Mouse (Mus musculus) stomach, embryonic 14.5 days (tissue): ENCODE data around the gene Zfp459. TPM values are rescaled to one million over a fixed set of nuclear protein-coding genes. Genes with fewer than 3 reads are reported as not detected.
"Not testable (repeated sequence)": the region's sequence is repeated elsewhere in the genome, so short reads cannot be mapped to it uniquely, and the experiment has no call there.

Source experiments
- ATAC-seq: fragments of 200-750 bp; cut with Nextera tagmentation; 2 replicates; pipeline ENCODE4 v1.8.0; 2017; ENCODE audit warnings: low read depth, moderate TSS enrichment; ENCODE audit not compliant: insufficient number of reproducible peaks, insufficient read depth, low FRiP score
- H3K27ac ChIP-seq: fragments of 300-500 bp; sonication (generic); 2 replicates; pipeline ENCODE4 v1.5.1; 2014; ENCODE audit warnings: mild to moderate bottlenecking, low read length, moderate library complexity, mixed read lengths
- H3K27me3 ChIP-seq: fragments of 300-500 bp; sonication (generic); 2 replicates; pipeline ENCODE4 v1.6.1; 2014; ENCODE audit warnings: low read length, control low read depth, mixed read lengths; ENCODE audit not compliant: control insufficient read depth, insufficient read depth
- H3K36me3 ChIP-seq: fragments of 300-500 bp; sonication (generic); 2 replicates; pipeline ENCODE4 v1.6.1; 2014; ENCODE audit warnings: mild to moderate bottlenecking, control low read depth, low read length, moderate library complexity, mixed read lengths; ENCODE audit not compliant: control insufficient read depth, insufficient read depth
- H3K4me1 ChIP-seq: fragments of 300-500 bp; sonication (generic); 2 replicates; pipeline ENCODE4 v1.6.1; 2014; ENCODE audit warnings: low read length, control low read depth, mixed read lengths; ENCODE audit not compliant: control insufficient read depth, insufficient read depth
- H3K4me2 ChIP-seq: fragments of 300-500 bp; sonication (generic); replicated peaks from 2 replicates; pipeline ENCODE4 v1.6.1; 2014; ENCODE audit warnings: low read depth, low read length, control low read depth
- H3K4me3 ChIP-seq: fragments of 300-500 bp; sonication (generic); 2 replicates; pipeline ENCODE4 v1.5.1; 2014; ENCODE audit warnings: low read depth, low read length, control low read depth
- H3K9ac ChIP-seq: fragments of 300-500 bp; sonication (generic); replicated peaks from 2 replicates; pipeline ENCODE4 v1.6.1; 2014; ENCODE audit warnings: low read depth, mild to moderate bottlenecking, control low read depth, low read length, moderate library complexity, mixed read lengths
- H3K9me3 ChIP-seq: fragments of 300-500 bp; sonication (generic); 2 replicates; pipeline ENCODE4 v1.6.1; 2016; ENCODE audit warnings: low read depth, low read length, control low read depth; ENCODE audit not compliant: control insufficient read depth
- WGBS: fragments of 180-500 bp; shearing (Covaris S2); extraction: QIAGEN DNeasy Blood & Tissue Kit; methylation state at CpG from one replicate; pipeline ENCODE4 v1.1.7; 2014; 5-methylcytosine and 5-hydroxymethylcytosine counted together
- polyA plus RNA-seq: library from polyadenylated mRNA; unstranded; fragments of >200 nt; fragmentation: Nextera tagmentation; extraction: Ambion mirVana; gene quantifications from 2 replicates; pipeline ENCODE4 v1.2.1, GENCODE M21; 2014

Zfp459 gene
- 0.62 and 0.87 TPM in 2 replicates for polyA plus RNA-seq

- no peak within 1 kb of the TSS for H3K27ac ChIP-seq
- H3K9ac ChIP-seq, result peak within 1 kb of the TSS; percentile 55
- ATAC-seq, result peak; percentile 90
- no peaks in the 10 kb centered on the region for H3K9me3 ChIP-seq
- no peaks in the 10 kb centered on the region for H3K27me3 ChIP-seq
- no peaks in the 10 kb centered on the region for H3K4me1 ChIP-seq
- 2% methylated on average over 22 of the region's 22 CpGs for WGBS
- H3K4me3 ChIP-seq, result peak within 1 kb of the TSS; percentile 49
- no peaks in the 10 kb centered on the region for H3K36me3 ChIP-seq
- H3K4me2 ChIP-seq, result peak within 1 kb of the TSS; percentile 79
Measured at GRCm38 (mm10) chr13:67421207-67421857, at the start of gene Zfp459. Gene Zfp459 (minus strand): TSS chr13:67421418.

- H3K4me3 ChIP-seq, result no peak overlapping the region
- H3K27ac ChIP-seq, result no peak overlapping the region
- WGBS, result 93% methylated on average over 3 of the region's 3 CpGs
- H3K9ac ChIP-seq, result no peak overlapping the region
- H3K4me2 ChIP-seq, result no peak overlapping the region
- no peaks in the 10 kb centered on the region for H3K27me3 ChIP-seq
- H3K4me1 ChIP-seq, result no peaks in the 10 kb centered on the region
- H3K9me3 ChIP-seq, result no peaks in the 10 kb centered on the region
- ATAC-seq, result no peak
- H3K36me3 ChIP-seq, result no peaks in the 10 kb centered on the region; the same call in 1 of the 2 replicates
Measured at GRCm38 (mm10) chr13:67469274-67469673, 48.1 kb upstream of the Zfp459 start.

GRCm38 (mm10) chr13:67463506-67464185, 42.4 kb upstream of the Zfp459 start:
- not testable (repeated sequence) for H3K27me3 ChIP-seq, H3K4me3 ChIP-seq, ATAC-seq, H3K9me3 ChIP-seq, H3K27ac ChIP-seq, H3K4me2 ChIP-seq, H3K4me1 ChIP-seq, H3K9ac ChIP-seq, H3K36me3 ChIP-seq
- WGBS, result 76% methylated on average over 3 of the region's 5 CpGs

GRCm38 (mm10) chr13:67452021-67452309, 30.7 kb upstream of the Zfp459 start:
- 12% methylated on average over 3 of the region's 3 CpGs for WGBS
- Histone ChIP-seq H3K36me3 (peaks cover 2% of the 10 kb centered on the region; the same call in 1 of the 2 replicates), H3K27ac (peak overlapping the region; percentile 10; the same call in 1 of the 2 replicates), H3K9ac (peak overlapping the region; percentile 33; the same call in 1 of the 2 replicates), H3K4me1 (no peaks in the 10 kb centered on the region), H3K4me3 (peak overlapping the region; percentile 52), H3K27me3 (no peaks in the 10 kb centered on the region), H3K9me3 (no peaks in the 10 kb centered on the region), H3K4me2 (peak overlapping the region; percentile 60)
- ATAC-seq, result no peak

GRCm38 (mm10) chr13:67451172-67452020, 30.2 kb upstream of the Zfp459 start, which contains the start of gene Zfp874a:
Gene Zfp874a (minus strand): TSS chr13:67451624.
- under 1% methylated on average over 20 of the region's 20 CpGs for WGBS
- Histone ChIP-seq H3K9ac (peak within 1 kb of the TSS; percentile 36), H3K4me1 (no peaks in the 10 kb centered on the region), H3K27ac (peak within 1 kb of the TSS; percentile 10; the same call in 1 of the 2 replicates), H3K9me3 (no peaks in the 10 kb centered on the region), H3K36me3 (peaks cover 6% of the 10 kb centered on the region; the same call in 1 of the 2 replicates), H3K27me3 (no peaks in the 10 kb centered on the region), H3K4me3 (peak within 1 kb of the TSS; percentile 52), H3K4me2 (peak within 1 kb of the TSS; percentile 60)
- peak; percentile 96 for ATAC-seq

- H3K27me3 ChIP-seq, H3K9ac ChIP-seq, H3K4me1 ChIP-seq, H3K36me3 ChIP-seq, ATAC-seq, H3K4me3 ChIP-seq, H3K27ac ChIP-seq, H3K4me2 ChIP-seq, H3K9me3 ChIP-seq: not testable (repeated sequence)
- WGBS, result no CpG with 5 or more reads among the region's 3 CpGs
Measured at GRCm38 (mm10) chr13:67437095-67437494, 15.9 kb upstream of the Zfp459 start.

GRCm38 (mm10) chr13:67428116-67428515, 6.9 kb upstream of the Zfp459 start:
- WGBS, result 73% methylated on average over 3 of the region's 3 CpGs
- no peak for ATAC-seq
- H3K4me1 ChIP-seq, result no peaks in the 10 kb centered on the region
- H3K9ac ChIP-seq, result no peak overlapping the region
- no peaks in the 10 kb centered on the region for H3K27me3 ChIP-seq
- no peak overlapping the region for H3K4me2 ChIP-seq
- H3K36me3 ChIP-seq, result no peaks in the 10 kb centered on the region
- H3K4me3 ChIP-seq, result no peak overlapping the region
- no peaks in the 10 kb centered on the region for H3K9me3 ChIP-seq
- H3K27ac ChIP-seq, result no peak overlapping the region

GRCm38 (mm10) chr13:67425699-67426098, 4.5 kb upstream of the Zfp459 start:
- H3K9ac ChIP-seq, H3K4me1 ChIP-seq, H3K4me2 ChIP-seq, H3K36me3 ChIP-seq, H3K9me3 ChIP-seq, H3K27ac ChIP-seq, ATAC-seq, H3K4me3 ChIP-seq, H3K27me3 ChIP-seq: not testable (repeated sequence)
